Mouse (Mus musculus) lung, postnatal 0 days (tissue): ENCODE measurements around the gene Mbd4.

Source experiments
- CTCF ChIP-seq: IDR thresholded peaks from 2 replicates; pipeline ENCODE4 v1.5.1; 2016; ENCODE audit warnings: antibody characterized with exemption, mild to moderate bottlenecking
- EP300 ChIP-seq: IDR thresholded peaks from 2 replicates; pipeline ENCODE4 v1.6.1; 2016; ENCODE audit warnings: antibody characterized with exemption, mild to moderate bottlenecking, control low read depth

DNA sequence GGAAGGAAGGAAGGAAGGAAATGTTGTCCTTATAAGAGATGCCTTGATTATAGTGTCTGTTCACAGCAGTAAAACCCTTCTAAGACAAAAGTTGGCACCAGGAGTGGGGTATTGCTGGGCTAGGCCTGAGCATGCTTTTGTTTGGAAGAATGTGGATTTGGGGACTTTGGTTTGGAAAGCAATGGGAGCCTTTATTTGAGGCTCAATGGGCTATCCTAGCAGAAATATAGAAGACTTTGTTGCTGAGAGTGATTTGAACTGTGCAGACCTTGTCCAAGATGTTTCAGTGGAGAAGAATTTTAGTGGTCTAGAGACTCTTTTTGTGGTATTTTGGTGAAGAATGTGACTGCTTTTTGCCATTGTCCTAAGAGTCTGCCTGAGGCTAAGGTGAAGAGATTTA lies 19.3 kb downstream of the Mbd4 start:
- TF ChIP-seq EP300 (no peak), CTCF (no peak)
